Mouse (Mus musculus) testis, adult 2 months (tissue): ENCODE results near the gene Cd83. TPM values are rescaled to one million over a fixed set of nuclear protein-coding genes. Genes with fewer than 3 reads are reported as not detected.

Source experiments
- H3K27ac ChIP-seq: fragments of 200-500 bp; 2 replicates; pipeline ENCODE4 v1.5.1; 2012; ENCODE audit warnings: low read depth, low read length; ENCODE audit not compliant: control insufficient read depth, insufficient read depth
- H3K27me3 ChIP-seq: fragments of 200-500 bp; 2 replicates; pipeline ENCODE4 v1.6.1; 2012; ENCODE audit warnings: mild to moderate bottlenecking, low read length, moderate library complexity; ENCODE audit not compliant: control insufficient read depth, insufficient read depth
- H3K36me3 ChIP-seq: fragments of 200-500 bp; 2 replicates; pipeline ENCODE4 v1.6.1; 2012; ENCODE audit warnings: mild to moderate bottlenecking, low read length; ENCODE audit not compliant: control insufficient read depth, insufficient read depth
- H3K4me1 ChIP-seq: fragments of 200-500 bp; 2 replicates; pipeline ENCODE4 v1.6.1; 2012; ENCODE audit warnings: low read length; ENCODE audit not compliant: control insufficient read depth, insufficient read depth
- H3K4me3 ChIP-seq: fragments of 200-500 bp; 2 replicates; pipeline ENCODE4 v1.5.1; 2012; ENCODE audit warnings: low read depth, mild to moderate bottlenecking, low read length, moderate library complexity, mixed read lengths; ENCODE audit not compliant: control insufficient read depth
- CTCF ChIP-seq: fragments of 200-500 bp; IDR thresholded peaks from 2 replicates; pipeline ENCODE4 v1.5.1; 2012; ENCODE audit warnings: low read depth, mild to moderate bottlenecking, inconsistent platforms, low read length, moderate library complexity; ENCODE audit not compliant: control insufficient read depth, insufficient read depth, insufficient replicate concordance
- POLR2A ChIP-seq: fragments of 200-500 bp; IDR thresholded peaks from 2 replicates; pipeline ENCODE4 v1.6.1; 2012; ENCODE audit warnings: low read depth, mild to moderate bottlenecking, inconsistent platforms, low read length, moderate library complexity; ENCODE audit not compliant: control insufficient read depth
- polyA plus RNA-seq: library from polyadenylated mRNA; depleted of rRNA; stranded (reverse); fragments of >200 nt; gene quantifications from 2 replicates; pipeline ENCODE4 v1.2.3, GENCODE M21; 2012

The Cd83 gene
- polyA plus RNA-seq, 1 experiment, result 0.15 TPM

GRCm38 (mm10) chr13:43801961-43802360 is 17.4 kb downstream of the Cd83 start:
- no peak overlapping the region for H3K4me3 ChIP-seq
- no peaks in the 10 kb centered on the region for H3K27me3 ChIP-seq

GRCm38 (mm10) chr13:43802361-43803137 is 18.0 kb downstream of the Cd83 start:
- H3K36me3 ChIP-seq, result no peaks in the 10 kb centered on the region

More at GRCm38 (mm10) chr13:43801961-43802360, 17.4 kb downstream of the Cd83 start:
- Histone ChIP-seq H3K4me1 (no peaks in the 10 kb centered on the region), H3K36me3 (no peaks in the 10 kb centered on the region), H3K27ac (no peak overlapping the region)
- TF ChIP-seq POLR2A (no peak), CTCF (no peak)

GRCm38 (mm10) chr13:43804648-43805047 is 20.1 kb downstream of the Cd83 start:
- Histone ChIP-seq H3K4me1 (no peaks in the 10 kb centered on the region), H3K36me3 (no peaks in the 10 kb centered on the region), H3K27me3 (no peaks in the 10 kb centered on the region), H3K4me3 (no peak overlapping the region), H3K27ac (no peak overlapping the region)
- TF ChIP-seq CTCF (no peak), POLR2A (no peak)

More at GRCm38 (mm10) chr13:43802361-43803137, 18.0 kb downstream of the Cd83 start:
- no peaks in the 10 kb centered on the region for H3K4me1 ChIP-seq
- no peak for TF ChIP-seq POLR2A
- no peaks in the 10 kb centered on the region for H3K27me3 ChIP-seq
- H3K27ac ChIP-seq, result no peak overlapping the region
- no peak overlapping the region for H3K4me3 ChIP-seq

- H3K36me3 ChIP-seq, result no peaks in the 10 kb centered on the region
- TF ChIP-seq POLR2A (no peak), CTCF (no peak)
- H3K27ac ChIP-seq, result no peak overlapping the region
- no peak overlapping the region for H3K4me3 ChIP-seq
- no peaks in the 10 kb centered on the region for H3K27me3 ChIP-seq
- H3K4me1 ChIP-seq, result no peaks in the 10 kb centered on the region
These were observed 20.7 kb downstream of the Cd83 start for GRCm38 (mm10) chr13:43805159-43805758.

- Histone ChIP-seq H3K27me3 (no peaks in the 10 kb centered on the region), H3K36me3 (no peaks in the 10 kb centered on the region), H3K4me1 (no peaks in the 10 kb centered on the region), H3K27ac (no peak overlapping the region), H3K4me3 (no peak overlapping the region)
- TF ChIP-seq POLR2A (no peak), CTCF (no peak)
These were observed 22.0 kb downstream of the Cd83 start for GRCm38 (mm10) chr13:43806371-43807271.

- no peak overlapping the region for H3K27ac ChIP-seq
- TF ChIP-seq POLR2A (no peak), CTCF (no peak)
- no peaks in the 10 kb centered on the region for H3K36me3 ChIP-seq
- H3K4me1 ChIP-seq, result no peaks in the 10 kb centered on the region
- H3K27me3 ChIP-seq, result no peaks in the 10 kb centered on the region
- no peak overlapping the region for H3K4me3 ChIP-seq
These were observed 22.7 kb downstream of the Cd83 start for GRCm38 (mm10) chr13:43807272-43807675.

GRCm38 (mm10) chr13:43810621-43811020 is 26.0 kb downstream of the Cd83 start:
- TF ChIP-seq CTCF (no peak), POLR2A (no peak)
- no peaks in the 10 kb centered on the region for H3K4me1 ChIP-seq

More at GRCm38 (mm10) chr13:43810621-43811020, 26.0 kb downstream of the Cd83 start:
- H3K27me3 ChIP-seq, result no peaks in the 10 kb centered on the region
- H3K27ac ChIP-seq, result no peak overlapping the region
- H3K36me3 ChIP-seq, result no peaks in the 10 kb centered on the region
- no peak overlapping the region for H3K4me3 ChIP-seq
